Mouse (Mus musculus): Measurements from ENCODE around the gene Slc45a2.

GRCm38 (mm10) chr15:10951951-10952759 lies 48.4 kb upstream of the Slc45a2 start, which contains the start of gene C1qtnf3:
- TF ChIP-seq POLR2A (IDR thresholded peaks at IDR 0.05; ENCODE audit: low read depth, low read length) (no peak), CTCF (IDR thresholded peaks at IDR 0.05; ENCODE audit: extremely low read depth, insufficient read length, insufficient replicate concordance, low read depth, low read length) (no peak)

Data from small intestine, adult 2 months (tissue).